Mouse (Mus musculus): ENCODE data around the gene Gm9964. TPM values are rescaled to one million over a fixed set of nuclear protein-coding genes. Genes with fewer than 3 reads are reported as not detected.
"Not testable (repeated sequence)": the region's sequence is repeated elsewhere in the genome, so short reads cannot be mapped to it uniquely, and the experiment has no call there.

The Gm9964 gene
- not detected for total RNA-seq (2021)
- long read RNA-seq, experiment 1, result 0 reads
- long read RNA-seq, experiment 2, result 0 reads

DNA sequence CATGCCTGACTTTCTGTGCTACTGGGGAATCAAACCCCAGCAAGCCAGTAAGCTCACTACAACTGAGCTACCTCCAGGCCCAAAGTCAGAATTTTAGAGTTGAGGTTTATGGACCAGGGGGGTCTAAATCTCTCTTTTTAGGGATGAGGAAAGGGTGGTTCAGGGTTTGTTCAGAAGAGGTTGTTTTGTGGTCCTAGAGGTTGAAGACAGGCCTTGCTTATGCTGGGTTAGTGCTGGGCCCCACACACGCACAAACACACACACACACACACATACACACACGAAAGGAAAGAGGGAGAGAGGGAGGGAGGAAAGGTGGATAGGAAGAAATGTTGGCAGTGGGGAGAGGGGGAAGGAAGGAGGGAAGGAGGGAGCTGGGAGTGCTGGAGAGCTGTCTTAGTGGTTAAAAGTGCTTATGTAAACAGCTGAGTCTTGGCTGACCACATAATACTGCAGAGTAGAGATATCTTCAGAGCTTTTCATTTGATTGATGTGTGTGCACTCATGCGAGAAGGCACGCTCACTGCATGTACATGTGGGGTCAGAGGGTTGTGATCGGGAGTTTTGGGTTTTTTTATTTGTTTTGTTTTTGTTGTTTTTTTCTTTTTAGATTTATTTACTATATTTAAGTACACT is at the start of gene Gm9964:
Gene Gm9964 (minus strand): TSS at position 51 of the 636 bp plus-strand sequence.
- DNase-seq, result no peak

DNA sequence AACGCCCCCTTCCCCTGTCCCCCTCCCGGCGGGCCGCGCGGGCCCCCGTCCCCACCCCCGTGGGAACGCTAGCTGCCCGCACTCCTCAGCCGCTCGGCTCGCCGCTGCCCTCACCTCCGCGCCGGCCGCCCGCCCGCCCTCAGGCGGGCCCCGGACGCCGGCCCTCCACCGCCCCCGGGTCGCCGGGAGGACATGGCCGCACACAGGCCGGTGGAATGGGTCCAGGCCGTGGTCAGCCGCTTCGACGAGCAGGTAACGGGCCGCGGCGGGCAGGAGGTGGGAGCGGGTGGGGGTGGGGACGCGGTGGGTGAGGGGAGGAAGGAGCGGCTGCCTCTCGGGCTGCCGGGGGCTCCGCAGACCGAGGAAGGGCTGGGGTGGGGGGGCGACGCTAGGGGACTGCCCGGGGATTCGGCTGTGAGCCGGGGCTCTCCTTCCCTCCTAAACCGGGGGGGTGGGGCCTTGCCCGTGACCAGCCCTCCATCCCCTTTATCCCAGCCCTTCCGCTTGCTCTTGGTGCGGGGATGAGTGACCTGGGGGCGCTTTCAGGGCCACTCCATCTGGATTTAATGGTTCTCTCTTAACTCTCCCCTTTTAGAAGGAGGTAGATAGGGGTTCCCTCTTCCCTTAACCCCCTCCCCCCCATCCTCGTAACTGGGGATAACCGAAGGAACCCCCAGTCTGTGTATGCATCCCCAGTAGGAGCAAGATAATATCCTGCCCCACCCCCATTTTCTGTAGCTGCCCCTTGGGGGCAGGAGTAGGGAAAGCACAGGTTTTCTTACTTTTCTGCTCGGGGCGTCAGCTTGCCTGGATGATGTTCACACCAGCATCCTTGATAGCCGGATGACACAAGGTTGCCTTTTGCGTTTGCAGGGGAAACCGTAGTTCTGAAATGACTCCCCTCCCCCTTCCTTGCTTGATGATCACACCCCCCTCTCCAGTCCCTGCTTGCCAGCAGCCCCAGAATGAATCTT is 43.4 kb upstream of the Gm9964 start:
- peak; percentile 64 for DNase-seq

DNA sequence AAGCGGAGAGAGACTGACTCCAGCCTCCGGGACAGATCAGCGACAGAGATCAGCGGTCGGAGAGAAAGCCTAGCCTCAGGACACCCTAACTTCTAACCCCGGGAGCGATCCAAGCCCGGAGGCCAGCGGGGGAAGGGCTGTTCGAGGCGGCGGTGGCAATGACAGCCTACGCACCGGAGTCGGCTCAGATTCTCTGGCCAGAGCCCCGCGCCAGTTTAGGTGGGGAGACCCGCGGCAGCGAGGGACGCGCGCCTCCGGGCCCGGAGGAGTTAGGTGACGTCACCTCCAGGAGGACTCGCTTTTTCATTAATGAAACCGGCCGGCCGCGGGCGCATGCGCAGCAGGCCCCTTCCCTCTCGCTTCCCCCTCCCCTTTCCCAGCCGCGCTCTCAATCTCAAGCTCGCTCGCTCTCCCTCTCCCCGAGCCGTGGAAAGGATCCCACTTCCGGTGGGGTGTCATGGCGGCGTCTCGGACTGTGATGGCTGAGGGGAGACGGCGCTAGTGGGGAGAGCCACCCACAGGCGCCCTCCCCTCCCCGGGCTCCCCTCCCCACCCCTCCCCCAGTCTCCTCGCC is 42.6 kb upstream of the Gm9964 start, which contains the start of gene Nf1:
Gene Nf1 (plus strand): TSS at position 460 of the 574 bp plus-strand sequence.
- DNase-seq, result peak; percentile 97

DNA sequence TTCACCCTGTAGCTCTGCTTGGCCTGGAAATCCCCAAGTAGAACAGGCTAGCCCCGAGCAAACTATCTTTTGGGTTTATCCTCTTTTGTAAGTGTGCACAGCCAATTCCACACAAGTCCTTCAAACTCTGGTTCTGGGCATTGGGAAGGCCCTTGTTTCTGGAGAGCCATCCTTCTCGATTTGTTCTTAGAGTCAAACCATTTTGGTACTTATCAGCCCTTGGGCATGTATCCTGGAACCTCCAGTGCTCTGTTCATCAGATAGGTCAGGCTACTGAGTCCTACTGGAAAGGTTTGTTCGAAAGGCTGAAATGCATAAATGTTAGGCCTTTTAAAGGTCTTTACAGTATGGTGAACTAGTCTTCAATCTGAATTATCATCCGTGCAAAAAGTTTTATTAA is 41.9 kb upstream of the Gm9964 start:
- no peak for DNase-seq

DNA sequence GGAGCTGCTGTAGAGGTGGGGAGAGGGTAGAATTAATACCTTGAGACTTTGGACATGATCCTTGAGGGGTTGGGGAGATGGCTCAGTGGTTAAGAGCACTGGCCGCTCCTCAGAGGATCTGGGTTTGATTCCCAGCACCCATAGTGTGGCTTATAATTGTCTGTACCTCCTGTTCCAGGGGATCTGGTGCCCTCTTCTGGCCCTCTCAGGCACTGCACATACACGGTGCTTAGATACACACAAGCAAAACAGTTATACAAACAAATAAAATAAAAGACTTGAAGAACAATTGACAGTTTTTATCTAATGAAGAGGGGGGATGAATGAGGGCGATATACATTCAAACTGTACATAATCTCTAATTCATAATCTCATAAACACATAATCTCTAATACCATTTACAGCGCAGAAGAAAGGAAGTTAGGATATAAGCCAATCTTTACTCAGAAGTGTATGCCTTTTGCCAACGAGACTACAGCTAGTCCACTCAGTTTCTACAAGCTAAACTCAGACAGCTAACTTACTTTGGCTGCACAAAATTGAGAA is 40.1 kb upstream of the Gm9964 start:
- DNase-seq, result no peak

DNA sequence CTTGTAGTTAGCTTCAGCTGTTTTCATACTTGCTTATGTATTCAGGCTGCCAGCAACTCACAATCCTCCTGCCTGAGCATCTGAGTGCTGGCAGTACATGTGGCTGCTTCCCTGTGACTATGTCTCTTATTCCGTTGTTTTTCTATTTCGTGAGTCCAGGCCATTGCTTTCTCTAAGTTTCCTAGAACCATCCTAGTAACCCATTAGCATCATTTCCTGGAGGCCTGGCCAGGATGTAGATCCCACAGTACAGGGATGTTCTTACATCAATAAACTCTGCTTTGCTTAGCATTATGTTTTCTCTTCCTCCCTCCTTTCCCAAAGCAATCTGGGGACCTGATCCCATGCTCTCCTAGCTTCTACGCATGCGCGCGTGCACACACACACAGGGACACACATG is 38.4 kb upstream of the Gm9964 start:
- DNase-seq, result no peak

DNA sequence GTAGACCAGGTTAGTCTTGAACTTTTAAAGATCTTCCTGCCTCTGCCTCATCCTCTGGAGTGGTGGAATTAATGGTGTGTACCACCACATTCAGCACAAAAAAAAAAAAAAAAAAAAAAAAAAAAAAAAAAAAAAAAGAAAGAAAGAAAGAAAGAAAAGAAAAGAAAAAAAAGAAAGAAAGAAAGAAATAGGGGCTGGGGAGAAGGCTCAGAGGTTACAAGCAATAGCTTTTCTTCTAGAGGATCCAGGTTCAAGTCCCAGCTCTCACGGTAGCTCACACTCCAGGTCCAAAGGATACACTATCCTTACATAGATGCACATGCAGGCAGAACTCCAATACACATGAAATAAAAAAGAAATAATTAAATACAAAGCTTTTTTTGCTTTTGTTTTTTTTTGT is 32.9 kb upstream of the Gm9964 start:
- no peak for DNase-seq

DNA sequence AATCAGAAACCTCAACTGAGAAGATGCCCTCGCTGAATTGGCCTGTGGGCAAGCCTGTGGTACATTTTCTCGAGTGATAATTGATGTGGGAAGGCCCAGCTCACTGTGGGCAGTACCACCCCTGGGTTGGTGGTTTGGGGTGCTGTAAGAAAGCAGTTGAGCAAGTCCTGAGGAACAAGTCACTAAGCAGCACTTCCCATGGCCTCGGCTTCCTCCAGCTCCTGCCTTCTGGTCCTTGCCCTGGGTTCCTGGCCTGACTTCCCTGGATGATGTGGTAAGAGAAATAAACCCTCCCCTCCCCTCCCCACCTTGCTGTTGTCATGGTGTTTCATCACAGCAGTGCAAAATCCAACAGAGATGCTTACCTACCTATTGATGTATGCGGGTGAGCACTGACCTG is 31.4 kb upstream of the Gm9964 start:
- no peak for DNase-seq

DNA sequence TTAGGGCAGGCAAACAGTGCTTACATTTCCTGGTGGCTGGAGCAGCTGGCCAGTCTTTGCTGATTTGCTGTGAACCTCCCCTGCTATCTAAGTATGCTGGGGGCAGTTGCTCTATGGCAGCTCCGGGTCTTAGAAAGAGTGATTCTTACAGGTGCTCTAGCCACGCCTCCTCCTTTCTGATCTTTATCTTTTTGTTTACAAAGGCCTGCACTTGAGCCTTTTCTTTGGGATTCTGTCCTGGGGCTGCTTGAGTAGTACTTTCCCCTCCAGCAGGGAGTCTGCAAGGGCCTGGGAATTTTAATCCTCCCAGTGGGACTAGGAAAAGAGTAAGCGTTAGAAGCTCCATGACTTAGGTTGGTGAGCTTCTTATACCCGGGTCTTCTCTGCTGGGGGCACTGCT is 30.4 kb upstream of the Gm9964 start:
- DNase-seq, result no peak

DNA sequence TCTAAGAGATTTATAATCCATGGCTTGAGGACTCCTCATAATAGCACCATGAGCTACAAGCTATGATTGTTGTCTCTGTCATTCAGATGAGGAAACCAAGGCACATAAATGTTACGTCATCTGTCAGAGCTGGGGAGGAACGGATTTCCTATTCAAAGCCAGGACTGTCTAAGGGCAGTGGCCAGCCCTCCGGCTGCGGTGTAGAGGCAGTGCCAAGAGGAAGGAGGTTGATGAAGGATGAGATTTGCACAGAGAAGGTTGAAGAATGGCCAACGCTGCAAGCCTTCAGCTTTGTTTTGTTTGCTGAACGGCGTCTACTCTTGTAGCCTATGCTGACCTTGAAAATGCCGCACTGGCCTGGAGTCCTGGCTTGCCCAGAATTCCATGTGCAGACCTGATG is 29.0 kb upstream of the Gm9964 start:
- DNase-seq, result no peak

DNA sequence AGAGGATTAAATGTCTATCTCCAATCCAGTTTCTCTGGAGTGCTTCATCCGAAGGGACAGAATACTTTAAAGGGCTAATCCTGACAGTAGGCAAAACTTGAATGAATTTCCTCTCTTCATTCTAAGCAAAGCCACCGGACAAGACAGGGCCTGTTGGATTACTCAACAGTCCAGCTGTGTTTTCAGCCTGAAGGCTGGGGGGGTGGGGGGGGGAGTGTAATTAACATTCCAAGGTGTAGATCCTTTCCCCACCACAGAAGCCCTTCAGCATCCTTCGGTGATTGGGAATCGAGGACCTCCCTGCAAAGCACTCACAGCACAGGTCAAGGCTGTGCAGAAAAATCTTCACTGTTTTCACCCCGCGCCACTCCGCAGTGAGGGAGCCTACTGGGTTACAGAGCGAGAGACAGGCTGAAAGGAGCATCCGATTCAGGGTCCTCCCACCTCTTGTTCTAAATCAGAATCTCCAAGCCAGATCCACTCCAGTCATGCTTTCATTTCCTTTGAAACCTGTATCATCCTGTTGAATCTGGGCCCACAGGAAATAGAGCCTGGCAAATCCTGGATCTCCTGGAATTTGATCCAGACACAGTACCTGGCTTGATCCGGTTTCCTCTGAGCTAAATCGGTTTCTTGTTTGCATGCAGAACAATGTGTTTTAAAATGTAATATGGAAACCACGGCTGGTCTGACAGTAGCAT is 27.4 kb upstream of the Gm9964 start:
- DNase-seq, result no peak

DNA sequence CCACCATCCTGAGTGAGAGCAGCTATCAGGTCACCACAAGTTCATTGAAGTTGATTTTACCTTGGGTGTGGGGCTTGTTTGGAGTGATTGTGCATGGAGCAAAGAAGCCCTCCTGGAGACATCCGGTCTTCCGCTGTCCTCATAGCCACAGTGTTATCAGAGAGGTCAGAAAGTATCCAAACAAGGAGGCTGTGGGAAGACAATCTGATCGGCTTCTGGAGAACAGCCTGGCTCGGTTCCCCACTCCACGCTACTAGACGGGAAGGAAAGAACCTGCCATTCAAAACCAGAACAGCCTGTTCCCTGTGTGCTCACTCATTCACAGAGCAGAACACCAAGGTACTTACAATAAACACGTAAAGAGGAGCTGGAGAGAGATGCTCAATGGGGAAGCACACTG is 23.1 kb upstream of the Gm9964 start:
- DNase-seq, result no peak

DNA sequence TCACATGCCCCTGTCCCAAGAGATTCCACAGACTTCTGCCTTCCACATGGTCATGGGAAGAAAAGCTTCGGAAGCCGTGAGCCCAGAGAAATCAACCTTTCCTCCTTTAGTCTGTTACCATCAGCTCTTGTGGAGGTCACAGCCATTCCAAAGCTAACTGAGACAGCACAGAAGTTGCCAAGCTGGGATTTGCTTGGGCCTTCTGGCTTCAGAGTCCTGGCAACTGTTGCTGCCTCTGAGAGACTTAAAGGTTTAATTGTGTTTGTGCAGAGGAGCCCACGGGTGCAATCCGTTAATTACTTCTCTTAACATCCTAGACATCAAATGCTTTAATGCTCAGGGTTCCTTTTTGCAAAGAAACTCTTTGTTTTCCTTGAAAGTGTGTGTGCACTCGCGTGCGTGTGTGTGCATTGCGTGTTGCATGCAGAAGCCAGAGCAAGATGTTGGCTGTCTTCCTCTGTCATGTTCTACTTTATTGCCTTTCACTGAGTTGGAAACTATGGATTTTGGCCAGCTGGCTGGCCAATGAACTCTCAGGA is 20.2 kb upstream of the Gm9964 start:
- no peak for DNase-seq

DNA sequence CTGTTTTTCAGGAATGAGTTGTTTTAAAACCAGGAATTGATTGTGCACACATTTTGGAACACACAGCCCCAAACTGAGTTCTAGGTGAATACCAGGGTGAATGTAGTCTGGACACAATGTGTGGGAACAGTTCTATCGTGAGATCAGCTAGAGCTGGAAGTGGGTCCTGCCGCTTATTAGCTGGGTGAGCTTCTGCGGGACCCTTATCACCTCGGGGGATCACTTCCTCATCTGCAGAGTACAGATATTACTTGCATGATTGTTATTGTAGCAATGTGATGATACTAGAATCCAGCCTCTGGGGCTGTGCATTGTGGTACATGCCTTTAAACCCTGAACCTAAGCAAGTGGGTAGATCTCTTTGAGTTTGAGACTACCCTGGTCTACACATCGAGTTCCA is 13.8 kb upstream of the Gm9964 start:
- no peak for DNase-seq

DNA sequence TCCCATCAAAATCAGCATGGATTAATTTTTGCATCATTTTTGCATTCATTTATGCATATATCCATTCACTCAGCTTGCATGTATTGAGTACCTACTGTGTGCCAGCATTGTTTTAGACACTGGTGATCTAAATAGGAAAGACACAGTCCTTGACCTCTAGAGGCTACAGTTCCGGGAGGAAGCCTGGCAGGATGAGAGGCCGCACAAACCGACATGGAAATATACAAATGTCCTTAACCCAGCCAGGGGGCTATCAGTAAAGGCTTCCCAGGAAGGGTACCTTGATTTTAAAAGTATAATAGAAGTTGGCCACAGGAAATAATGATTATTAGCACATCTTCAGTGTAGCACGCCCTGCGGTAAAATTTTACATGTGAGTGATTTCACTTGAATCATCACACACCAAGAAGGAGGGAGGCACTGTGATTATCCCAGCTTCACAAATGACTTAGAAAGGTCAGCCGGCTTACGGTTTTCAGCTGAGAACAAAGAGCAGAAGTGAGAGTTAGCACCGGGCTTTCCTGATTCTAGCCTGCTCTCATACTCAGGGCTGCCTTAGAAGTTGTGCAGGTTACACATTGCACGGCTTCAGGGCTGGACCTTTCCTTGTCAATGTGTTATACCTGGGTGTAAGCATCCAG is 11.0 kb upstream of the Gm9964 start:
- DNase-seq, result no peak

DNA sequence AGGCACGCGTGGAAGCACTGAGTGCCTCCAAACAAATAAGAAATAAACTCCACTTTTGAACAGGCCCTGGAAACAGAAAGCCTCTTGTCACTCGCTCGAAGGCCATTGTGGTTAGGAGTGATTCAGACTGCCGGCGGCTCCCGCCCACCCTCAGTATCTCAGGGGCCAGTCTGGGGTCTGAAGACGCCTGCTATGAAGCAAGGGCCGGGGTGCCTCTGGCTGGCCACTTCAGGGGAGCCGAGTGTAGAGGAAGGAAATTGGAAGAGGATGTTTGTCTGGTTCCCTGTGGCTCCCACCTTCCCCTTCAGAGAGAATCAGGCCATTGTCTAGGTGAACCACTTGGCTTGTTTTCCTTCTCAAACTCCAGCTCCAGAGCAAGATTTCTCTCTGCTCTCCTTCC is 10.3 kb upstream of the Gm9964 start:
- DNase-seq, result peak; percentile 65

DNA sequence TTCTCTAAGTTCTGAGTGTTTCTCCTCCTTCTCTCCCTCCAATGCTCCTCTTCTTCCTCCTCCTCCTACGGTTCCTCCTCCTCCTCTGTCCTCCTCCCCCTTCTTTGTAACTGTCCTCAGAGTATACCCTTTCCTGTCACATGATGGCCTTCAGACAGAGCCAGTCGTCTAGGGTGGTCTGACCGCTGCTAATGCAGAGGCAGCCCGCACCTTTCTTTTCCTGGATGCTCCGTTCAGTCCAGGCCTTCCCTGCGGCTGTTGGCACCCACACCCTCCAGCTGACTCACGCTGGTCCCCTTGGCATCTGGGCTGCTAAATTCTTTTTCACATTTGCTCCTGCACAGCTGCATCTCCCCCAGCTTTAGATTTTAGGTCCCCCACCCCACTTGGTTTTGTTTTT is 9.8 kb upstream of the Gm9964 start:
- peak; percentile 54 for DNase-seq

DNA sequence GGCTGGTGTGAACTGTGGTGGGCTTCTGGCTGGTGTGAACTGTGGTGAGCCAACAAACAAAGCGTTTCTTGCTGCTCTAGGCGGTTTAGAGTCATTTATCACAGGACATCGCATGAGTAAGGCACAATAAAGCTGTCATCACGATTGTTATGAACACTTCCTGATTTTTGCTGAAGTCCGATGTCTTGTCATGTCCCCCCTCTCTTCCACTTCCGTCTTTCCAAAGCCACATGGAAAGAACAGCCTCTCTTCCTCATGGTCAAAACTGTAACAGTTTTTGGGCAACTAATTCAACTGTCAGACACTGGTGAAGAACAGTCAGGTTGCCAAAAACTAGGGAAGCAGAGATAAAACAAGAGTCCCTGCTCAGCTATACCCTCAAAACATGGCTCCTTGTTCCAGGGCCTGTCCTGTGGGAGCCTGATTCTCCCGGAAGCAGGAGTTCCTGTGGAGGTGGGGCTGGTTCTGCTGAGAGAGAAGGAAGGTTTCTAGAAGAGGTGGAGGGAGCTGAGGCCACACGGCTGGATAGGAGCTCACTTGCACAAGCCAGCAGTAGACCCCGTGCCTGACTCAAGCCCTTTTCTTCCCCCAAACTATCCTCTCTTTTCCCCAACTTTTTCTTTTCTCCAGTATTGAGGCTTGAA is 9.1 kb upstream of the Gm9964 start:
- DNase-seq, result no peak

DNA sequence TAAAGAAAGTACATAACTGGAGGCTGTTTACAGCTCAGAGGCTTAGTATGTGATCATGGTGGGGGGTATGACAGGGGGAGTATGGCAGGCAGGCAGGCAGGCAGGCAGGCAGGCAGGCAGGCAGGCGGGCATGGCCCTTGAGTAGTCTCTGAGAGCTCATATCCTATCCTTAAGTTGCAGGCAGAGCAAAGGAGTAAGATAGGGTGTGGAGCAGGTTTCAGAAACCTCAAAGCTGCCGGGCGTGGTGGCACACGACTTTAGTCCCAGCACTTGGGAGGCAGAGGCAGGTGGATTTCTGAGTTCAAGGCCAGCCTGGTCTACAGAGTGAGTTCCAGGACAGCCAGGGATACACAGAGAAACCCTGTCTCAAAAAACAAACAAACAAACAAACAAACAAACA is 7.5 kb upstream of the Gm9964 start:
- DNase-seq, result not testable (repeated sequence)

DNA sequence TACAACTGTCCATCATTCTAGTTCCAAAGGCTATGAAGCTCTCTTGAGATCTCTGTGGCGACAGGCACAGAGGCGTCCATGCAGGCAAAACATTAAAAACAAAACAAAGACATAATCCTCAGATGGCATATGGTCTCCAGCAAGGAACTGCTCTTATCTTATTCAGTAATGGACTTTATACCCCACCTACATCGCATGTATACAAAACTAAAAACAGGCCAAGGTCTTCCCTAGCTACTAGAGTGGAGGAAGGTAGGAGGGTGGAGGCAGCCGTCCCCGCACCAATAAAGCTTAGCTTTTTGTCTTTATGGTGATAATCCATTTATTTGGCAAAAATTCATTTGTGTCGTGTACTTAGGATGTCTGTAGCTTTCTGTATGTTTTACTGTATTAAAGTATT is 6.4 kb upstream of the Gm9964 start:
- DNase-seq, result no peak
